Mouse (Mus musculus) G1E (cell line): ENCODE measurements around the gene Scmh1. TPM values are rescaled to one million over a fixed set of nuclear protein-coding genes. Genes with fewer than 3 reads are reported as not detected.

Experiments
- ATAC-seq: 2 replicates; pipeline ENCODE4 v1.8.0; 2016; ENCODE audit warnings: mild to moderate bottlenecking; ENCODE audit not compliant: insufficient number of reproducible peaks, poor library complexity, low FRiP score, severe bottlenecking; ENCODE audit errors: extremely low read depth
- DNase-seq: peaks from one replicate; pipeline ENCODE4 v3.0.0; 2012; ENCODE audit warnings: low spot score
- H3K27me3 ChIP-seq: 2 replicates; pipeline ENCODE4 v1.6.1; 2012; ENCODE audit warnings: mild to moderate bottlenecking, low read length, inconsistent platforms; ENCODE audit not compliant: insufficient read depth
- H3K36me3 ChIP-seq: replicated peaks from 2 replicates; pipeline ENCODE3; 2012; ENCODE audit warnings: mild to moderate bottlenecking, inconsistent platforms
- H3K4me1 ChIP-seq: 2 replicates; pipeline ENCODE4 v1.6.1; 2012; ENCODE audit warnings: low read depth, low read length, inconsistent platforms, mixed read lengths; ENCODE audit not compliant: insufficient read depth
- H3K4me3 ChIP-seq: 2 replicates; pipeline ENCODE4 v1.5.1; 2012; ENCODE audit warnings: low read depth, mild to moderate bottlenecking, inconsistent platforms, low read length, moderate library complexity, mixed read lengths
- H3K9me3 ChIP-seq: replicated peaks from 2 replicates; pipeline ENCODE4 v1.6.1; 2012; ENCODE audit warnings: inconsistent platforms
- CTCF ChIP-seq: IDR thresholded peaks from 2 replicates; pipeline ENCODE4 v1.5.1; 2012; ENCODE audit warnings: low read depth, low read length, inconsistent platforms, mixed read lengths
- GATA1 ChIP-seq: IDR thresholded peaks from 2 replicates; pipeline ENCODE4 v1.6.1; 2012; ENCODE audit warnings: borderline replicate concordance, low read length, inconsistent platforms, mixed read lengths
- GATA2 ChIP-seq: IDR thresholded peaks from 2 replicates; pipeline ENCODE4 v1.6.1; 2012; ENCODE audit warnings: low read depth, low read length, inconsistent platforms, borderline replicate concordance
- POLR2AphosphoS5 ChIP-seq: IDR thresholded peaks from 2 replicates; pipeline ENCODE4 v1.6.1; 2012; ENCODE audit warnings: low read depth, low read length, inconsistent platforms; ENCODE audit not compliant: insufficient replicate concordance
- TAL1 ChIP-seq: conservative IDR thresholded peaks from 2 replicates; pipeline ENCODE4 v1.6.1; 2012; ENCODE audit warnings: low read depth, low read length, inconsistent platforms, mixed read lengths
- polyA plus RNA-seq: library from polyadenylated mRNA; stranded (reverse); fragments of >175 nt; gene quantifications from 2 replicates; pipeline ENCODE4 v1.2.3, GENCODE M21; 2012
- total RNA-seq, 2 experiments: library from RNA; stranded (forward) in 1 of 2; stranded (reverse) in 1 of 2; fragments of 200-1000 nt in 1 of 2; fragments of >200 nt in 1 of 2; fragmentation: Nextera tagmentation in 1 of 2; gene quantifications; 2 replicates each; pipeline ENCODE4 v1.2.3; 2014 to 2017

Gene Scmh1
- total and polyA plus RNA-seq, 3 experiments: 0.44 TPM; not detected in 2

DNA sequence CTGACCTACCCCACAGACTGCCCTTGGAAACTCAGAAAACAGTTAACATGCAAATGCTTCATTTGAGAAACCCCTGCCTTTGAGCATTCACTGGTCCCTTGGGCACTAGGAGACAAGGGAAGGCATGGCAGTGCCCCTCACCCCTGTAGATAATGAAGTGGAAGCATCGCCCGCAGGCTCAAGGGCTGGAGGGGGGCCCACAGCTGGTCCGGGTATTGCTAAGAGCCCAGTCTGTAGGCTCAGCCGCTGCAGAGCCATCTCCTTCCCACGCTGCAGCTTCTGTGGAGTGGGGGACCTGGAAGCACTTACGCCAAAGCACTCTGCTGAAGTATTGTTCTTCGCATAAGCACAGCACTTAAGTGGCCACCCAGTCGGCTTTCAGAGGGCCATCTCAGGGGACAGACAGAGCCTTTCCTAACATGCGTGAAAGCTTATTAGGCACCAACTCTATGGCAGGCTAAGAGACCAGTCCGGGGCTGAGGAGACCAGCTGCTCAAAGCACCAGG is 35.2 kb upstream of the Scmh1 start:
- Histone ChIP-seq H3K4me1 (no peaks in the 10 kb centered on the region), H3K9me3 (no peaks in the 10 kb centered on the region), H3K4me3 (no peak overlapping the region), H3K36me3 (no peaks in the 10 kb centered on the region), H3K27me3 (no peaks in the 10 kb centered on the region; the same call in 1 of the 2 replicates)
- ATAC-seq: no peak
- no peak for DNase-seq
- TF ChIP-seq TAL1 (no peak), POLR2AphosphoS5 (no peak), GATA2 (no peak), CTCF (no peak), GATA1 (no peak)

DNA sequence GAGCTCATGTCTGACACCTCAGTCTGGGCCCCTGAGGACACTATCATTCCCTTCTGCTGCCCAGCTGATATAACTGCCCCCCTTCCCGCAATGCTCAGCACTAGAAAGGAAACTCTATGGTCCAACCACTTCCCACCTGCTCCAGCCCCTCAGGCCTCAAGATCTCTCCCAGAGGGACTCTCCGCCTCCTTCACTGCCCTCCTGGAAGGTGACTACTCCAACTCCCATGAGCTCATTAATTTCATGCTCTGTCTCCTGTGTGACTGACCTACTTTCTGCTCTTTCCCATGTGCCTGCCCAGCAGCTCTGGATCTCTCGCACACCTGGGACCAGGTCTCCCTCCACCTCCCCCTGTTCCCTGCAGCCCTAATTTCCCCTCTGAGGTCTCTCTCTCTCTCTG is 32.2 kb upstream of the Scmh1 start:
- no peak for ATAC-seq
- no peak for DNase-seq
- no peak overlapping the region for H3K4me3 ChIP-seq
- H3K27me3 ChIP-seq: no peaks in the 10 kb centered on the region; the same call in 1 of the 2 replicates
- no peaks in the 10 kb centered on the region for H3K4me1 ChIP-seq
- H3K9me3 ChIP-seq: no peaks in the 10 kb centered on the region
- TF ChIP-seq TAL1 (no peak), CTCF (no peak), GATA2 (no peak), POLR2AphosphoS5 (no peak), GATA1 (no peak)
- no peaks in the 10 kb centered on the region for H3K36me3 ChIP-seq

DNA sequence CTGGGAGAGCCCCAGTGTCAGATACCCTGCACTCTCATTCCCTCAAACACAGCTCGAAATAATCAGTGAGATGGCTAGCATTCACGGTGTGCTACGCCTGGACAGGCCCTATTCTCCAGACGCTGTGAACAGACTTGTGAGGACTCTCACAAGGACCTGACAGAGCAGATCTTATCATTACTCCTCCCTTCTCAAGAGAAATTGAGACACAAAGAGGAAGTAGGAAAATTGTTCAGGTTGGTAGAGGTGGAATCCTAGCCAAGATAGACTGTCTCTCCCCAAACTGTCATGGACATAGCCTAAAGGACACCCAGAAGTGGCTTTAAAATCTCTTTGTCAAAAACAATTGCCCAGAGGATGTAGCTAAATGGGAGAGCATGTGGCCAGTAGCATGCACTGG is 31.3 kb upstream of the Scmh1 start:
- Histone ChIP-seq H3K4me1 (no peaks in the 10 kb centered on the region), H3K27me3 (no peaks in the 10 kb centered on the region; the same call in 1 of the 2 replicates), H3K9me3 (no peaks in the 10 kb centered on the region), H3K4me3 (no peak overlapping the region), H3K36me3 (no peaks in the 10 kb centered on the region)
- DNase-seq: no peak
- no peak for ATAC-seq
- TF ChIP-seq TAL1: no peak
- TF ChIP-seq GATA2: no peak
- TF ChIP-seq CTCF: no peak
- no peak for TF ChIP-seq GATA1
- TF ChIP-seq POLR2AphosphoS5: no peak

DNA sequence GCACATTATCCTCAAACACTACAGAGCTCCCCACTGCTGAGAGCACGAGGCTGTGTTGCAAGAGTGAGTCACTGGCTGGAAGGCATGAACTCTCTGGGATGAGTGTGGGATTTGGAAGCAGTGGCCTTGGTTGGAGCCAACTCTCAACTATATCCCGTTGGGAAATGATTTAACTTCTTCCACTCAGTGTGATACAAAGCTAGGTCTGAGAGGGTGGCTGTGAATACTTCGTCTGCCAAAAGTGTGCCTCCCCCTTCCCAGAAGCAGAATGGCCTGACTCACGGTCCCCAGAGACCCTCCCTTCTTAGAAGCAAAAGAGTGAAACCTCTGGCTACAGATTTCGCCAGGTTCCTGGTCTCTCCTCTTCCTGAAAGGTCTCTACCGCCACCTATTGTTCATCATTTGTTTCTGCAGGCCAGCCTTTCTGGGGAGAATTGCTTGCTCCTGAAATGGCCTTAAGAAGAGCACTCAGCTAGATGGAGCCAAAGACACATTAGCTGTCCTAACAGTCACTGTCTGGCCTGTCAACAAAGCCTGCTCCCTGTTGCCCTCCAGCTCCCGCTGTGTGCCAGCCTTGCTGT is 24.2 kb upstream of the Scmh1 start:
- ATAC-seq (no peak), DNase-seq (peak; percentile 5)
- no peaks in the 10 kb centered on the region; the same call in 1 of the 2 replicates for H3K27me3 ChIP-seq

DNA sequence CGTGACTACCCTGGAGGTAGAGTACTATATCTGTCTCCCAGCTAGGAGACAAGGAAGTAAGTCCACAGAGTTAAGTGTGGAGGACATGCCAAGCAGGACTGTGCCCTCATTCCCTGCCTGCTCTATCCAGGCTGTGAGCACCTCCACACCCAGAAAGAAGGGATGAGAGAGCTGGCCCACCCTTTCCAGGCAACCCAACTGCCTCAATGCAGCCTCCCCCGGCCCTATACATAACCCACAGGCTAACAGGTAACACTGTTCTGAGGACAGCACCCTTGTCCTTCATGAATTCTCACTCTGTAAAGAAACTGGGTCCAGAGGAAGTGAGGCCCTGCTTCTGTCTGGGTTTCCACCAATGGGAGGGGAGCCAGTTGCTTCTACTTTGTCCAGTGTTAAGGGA is 19.6 kb upstream of the Scmh1 start:
- Histone ChIP-seq H3K27me3 (no peaks in the 10 kb centered on the region), H3K36me3 (no peaks in the 10 kb centered on the region), H3K4me1 (no peaks in the 10 kb centered on the region; the same call in 1 of the 2 replicates), H3K4me3 (no peak overlapping the region), H3K9me3 (no peaks in the 10 kb centered on the region)
- TF ChIP-seq GATA2 (no peak), GATA1 (no peak), POLR2AphosphoS5 (no peak), CTCF (no peak), TAL1 (no peak)
- DNase-seq (no peak), ATAC-seq (no peak)

More for the DNA sequence above, 24.2 kb upstream of the Scmh1 start:
- Histone ChIP-seq H3K4me1 (no peaks in the 10 kb centered on the region; the same call in 1 of the 2 replicates), H3K36me3 (no peaks in the 10 kb centered on the region), H3K4me3 (no peak overlapping the region), H3K9me3 (no peaks in the 10 kb centered on the region)
- TF ChIP-seq CTCF: peak; percentile 41; the same call in 1 of the 2 replicates
- TF ChIP-seq GATA2: no peak

DNA sequence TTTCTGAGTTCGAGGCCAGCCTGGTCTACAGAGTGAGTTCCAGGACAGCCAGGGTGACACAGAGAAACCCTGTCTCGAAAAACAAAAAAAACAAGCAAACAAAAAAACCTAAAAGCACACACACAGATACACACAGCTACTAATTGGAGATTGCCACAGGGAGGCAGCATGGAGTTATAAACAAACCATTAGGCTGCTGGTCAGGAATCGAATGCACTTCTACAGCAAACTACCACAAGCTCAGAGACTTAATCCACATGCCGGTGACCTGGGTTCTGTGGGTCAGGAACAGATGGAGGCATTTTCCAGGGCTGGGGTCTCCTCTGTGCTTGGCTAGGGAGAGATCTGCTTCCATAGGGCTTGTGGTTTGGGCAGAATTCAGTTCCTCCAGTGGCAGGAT is 17.6 kb upstream of the Scmh1 start:
- no peaks in the 10 kb centered on the region for H3K36me3 ChIP-seq
- no peak for DNase-seq
- H3K4me1 ChIP-seq: no peaks in the 10 kb centered on the region
- H3K27me3 ChIP-seq: no peaks in the 10 kb centered on the region
- ATAC-seq: no peak
- TF ChIP-seq GATA2 (no peak), GATA1 (no peak), POLR2AphosphoS5 (no peak), CTCF (no peak), TAL1 (no peak)
- H3K4me3 ChIP-seq: no peak overlapping the region
- H3K9me3 ChIP-seq: no peaks in the 10 kb centered on the region
